Mouse (Mus musculus) bone marrow, adult 2 months (tissue): ENCODE measurements around the gene Rab3c.

ENCODE experiments used
- CTCF ChIP-seq: fragments of 200-500 bp; IDR thresholded peaks from 2 replicates; pipeline ENCODE4 v1.5.1; 2011; ENCODE audit warnings: low read length, control low read depth; ENCODE audit not compliant: control insufficient read depth, insufficient read depth
- POLR2A ChIP-seq: fragments of 200-500 bp; IDR thresholded peaks from 2 replicates; pipeline ENCODE4 v1.6.1; 2011; ENCODE audit warnings: low read depth, mild to moderate bottlenecking, control low read depth, low read length, borderline replicate concordance; ENCODE audit not compliant: control insufficient read depth

GRCm38 (mm10) chr13:110248481-110248880, 32.3 kb downstream of the Rab3c start:
- no peak for TF ChIP-seq CTCF
- TF ChIP-seq POLR2A = no peak
